In the genomic region with DNA sequence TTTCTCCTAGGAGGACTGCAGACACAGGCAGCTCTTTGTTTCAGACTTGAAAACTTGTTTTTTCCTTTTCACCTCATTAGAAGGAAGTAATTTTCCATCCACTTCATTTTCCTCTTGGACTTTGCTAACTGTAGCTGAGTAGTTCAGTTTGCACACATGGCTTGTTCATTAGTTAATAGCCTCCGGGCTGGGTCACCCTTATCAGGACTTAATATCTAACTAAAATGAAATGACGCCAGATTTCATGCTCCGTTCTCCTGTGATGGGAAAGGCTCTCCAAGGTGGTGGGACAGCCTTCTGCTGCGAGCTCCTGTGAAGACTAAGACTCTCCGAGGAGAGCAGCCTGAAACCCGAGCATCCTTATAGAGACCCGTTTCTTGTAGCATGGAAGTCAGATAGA, we compare ENCODE assay signal across 20 mouse cellular contexts. TPM values are rescaled to one million over a fixed set of nuclear protein-coding genes. Genes with fewer than 3 reads are reported as not detected.
DNase-seq lines count a peak whose midpoint lies in the region; ATAC-seq lines count a peak whose summit lies in the region.
"Had no signal": no experiment of that assay in that cellular context is flagged by ENCODE, and none has a peak within 500 bp of the region (broad histone marks: within the 10 kb centered on the region; RNA-seq: fewer than 3 reads in every experiment).

No protein-coding gene starts in this region.

- H3K27me3 ChIP-seq in limb, embryonic 12.5 days, result no peaks in the 10 kb centered on the region
- no peaks in the 10 kb centered on the region for H3K27me3 ChIP-seq in limb, embryonic 10.5 days (ENCODE audit: low read depth, poor library complexity, severe bottlenecking)
- no peaks in the 10 kb centered on the region for H3K27me3 ChIP-seq in kidney, embryonic 16.5 days (ENCODE audit: insufficient read depth, low read length)
- H3K27me3 ChIP-seq in limb, embryonic 13.5 days, result no peaks in the 10 kb centered on the region
- H3K27me3 ChIP-seq: CH12.LX; embryonic facial prominence, embryonic 12.5 days; midbrain, embryonic 12.5 days had no signal

- ATAC-seq in limb, embryonic 12.5 days (ENCODE audit: insufficient number of reproducible peaks, insufficient read depth, low FRiP score, low TSS enrichment, low read depth), result no peak
- peak; percentile 75 for ATAC-seq in kidney, embryonic 16.5 days (ENCODE audit: low FRiP score, low TSS enrichment)
- ATAC-seq in limb, embryonic 13.5 days (ENCODE audit: low FRiP score, low read depth), result no peak
- ATAC-seq: forebrain, embryonic 14.5 days had no signal

- DNase-seq in limb, embryonic 10.5 days (ENCODE audit: low spot score), result no peak
- DNase-seq in kidney, adult 11 months, result peak; percentile 90
- DNase-seq in right cerebral cortex, postnatal 14 days, result no peak
- no peak for DNase-seq in gastrocnemius, postnatal 14 days
- DNase-seq: cerebellum, postnatal 10 days; gastrocnemius, postnatal 25 days; liver; lung, embryonic 14.5 days; right cerebral cortex, adult 18-20 months; spleen, adult 18-20 months; thymus, postnatal 36 days had no signal

- H3K4me1 ChIP-seq in limb, embryonic 12.5 days (replicated peaks), result 0 out of 2 replicates have a peak, but pooled peaks cover 4% of the 10 kb centered on the region
- peaks cover 11% of the 10 kb centered on the region for H3K4me1 ChIP-seq in limb, embryonic 10.5 days
- H3K4me1 ChIP-seq in kidney, embryonic 16.5 days (ENCODE audit: insufficient read depth, low read length), result peaks cover 3% of the 10 kb centered on the region
- H3K4me1 ChIP-seq in limb, embryonic 13.5 days, result no peaks in the 10 kb centered on the region
- H3K4me1 ChIP-seq: midbrain, embryonic 12.5 days had no signal

- H3K9me3 ChIP-seq in limb, embryonic 12.5 days, result no peaks in the 10 kb centered on the region
- H3K9me3 ChIP-seq in limb, embryonic 10.5 days (replicated peaks), result no peaks in the 10 kb centered on the region
- H3K9me3 ChIP-seq in kidney, embryonic 16.5 days (ENCODE audit: low read length), result no peaks in the 10 kb centered on the region
- H3K9me3 ChIP-seq in limb, embryonic 13.5 days, result no peaks in the 10 kb centered on the region
- H3K9me3 ChIP-seq: embryonic facial prominence, embryonic 12.5 days; hindbrain, embryonic 10.5 days; midbrain, embryonic 12.5 days had no signal

- H3K4me2 ChIP-seq in limb, embryonic 12.5 days, result no peak overlapping the region
- peak overlapping the region; percentile 11; the same call in 1 of the 2 replicates for H3K4me2 ChIP-seq in kidney, embryonic 16.5 days (replicated peaks; ENCODE audit: low read depth, low read length)
- no peak overlapping the region for H3K4me2 ChIP-seq in limb, embryonic 13.5 days (replicated peaks)
- H3K4me2 ChIP-seq: embryonic facial prominence, embryonic 12.5 days; lung, embryonic 14.5 days; midbrain, embryonic 12.5 days had no signal

- 0 out of 2 replicates have a peak overlapping the region, but pooled peaks have one; percentile 31 for H3K27ac ChIP-seq in limb, embryonic 12.5 days
- H3K27ac ChIP-seq in limb, embryonic 10.5 days, result no peak overlapping the region
- peak overlapping the region; percentile 92 for H3K27ac ChIP-seq in kidney, embryonic 16.5 days (ENCODE audit: low read length)
- H3K27ac ChIP-seq in limb, embryonic 13.5 days, result peak overlapping the region; percentile 62; the same call in 1 of the 2 replicates
- H3K27ac ChIP-seq: embryonic facial prominence, embryonic 12.5 days; hindbrain, embryonic 10.5 days; midbrain, embryonic 12.5 days had no signal

- intact Hi-C loops in gastrocnemius, postnatal 14 days (cut with DNase I; ENCODE audit: low total_unique reads), result no loop called here

- 66% methylated on average over 7 of the region's 7 CpGs for WGBS in limb, embryonic 12.5 days
- 80% methylated on average over 7 of the region's 7 CpGs for WGBS in limb, embryonic 10.5 days
- WGBS in kidney, embryonic 16.5 days, result 50% methylated on average over 7 of the region's 7 CpGs
- WGBS in limb, embryonic 13.5 days, result 62% methylated on average over 7 of the region's 7 CpGs

- H3K4me3 ChIP-seq in limb, embryonic 12.5 days (replicated peaks), result no peak overlapping the region
- H3K4me3 ChIP-seq in limb, embryonic 10.5 days, result no peak overlapping the region
- no peak overlapping the region for H3K4me3 ChIP-seq in kidney, embryonic 16.5 days (ENCODE audit: low read length)
- no peak overlapping the region for H3K4me3 ChIP-seq in limb, embryonic 13.5 days
- H3K4me3 ChIP-seq: embryonic facial prominence, embryonic 12.5 days; erythroblast, embryonic 14.5 days; hindbrain, embryonic 10.5 days; midbrain, embryonic 12.5 days had no signal

- no peaks in the 10 kb centered on the region for H3K36me3 ChIP-seq in limb, embryonic 12.5 days
- H3K36me3 ChIP-seq in limb, embryonic 10.5 days, result no peaks in the 10 kb centered on the region
- no peaks in the 10 kb centered on the region for H3K36me3 ChIP-seq in kidney, embryonic 16.5 days (ENCODE audit: insufficient read depth, low read length)
- H3K36me3 ChIP-seq in limb, embryonic 13.5 days, result no peaks in the 10 kb centered on the region
- H3K36me3 ChIP-seq: embryonic facial prominence, embryonic 12.5 days; hindbrain, embryonic 10.5 days; midbrain, embryonic 12.5 days had no signal

- no peak overlapping the region for H3K9ac ChIP-seq in limb, embryonic 12.5 days (replicated peaks)
- no peak overlapping the region for H3K9ac ChIP-seq in kidney, embryonic 16.5 days (replicated peaks; ENCODE audit: low read length)
- H3K9ac ChIP-seq in limb, embryonic 13.5 days, result no peak overlapping the region
- H3K9ac ChIP-seq: embryonic facial prominence, embryonic 12.5 days; lung, embryonic 14.5 days; midbrain, embryonic 12.5 days had no signal

RNA-seq across cellular contexts. Expression of a gene that starts 21.1 kb away (rescaled TPM):
- polyA plus RNA-seq in limb, embryonic 12.5 days (2016; fragmentation: Nextera tagmentation; extraction: Ambion mirVana), result 13.8 and 15.8 TPM in 2 replicates
- polyA plus RNA-seq in limb, embryonic 10.5 days (2016; fragmentation: Nextera tagmentation; extraction: Ambion mirVana), result 7.1 and 10.3 TPM in 2 replicates
- 15.7 and 18.8 TPM in 2 replicates for polyA plus RNA-seq in kidney, embryonic 16.5 days (2015; fragmentation: Nextera tagmentation; extraction: Ambion mirVana)
- polyA plus RNA-seq in limb, embryonic 13.5 days (2015; fragmentation: Nextera tagmentation; extraction: Ambion mirVana), result 16.0 and 18.1 TPM in 2 replicates
- total RNA-seq in gastrocnemius, postnatal 14 days (2021), result 100 to 1,000 TPM; 192 to 202 TPM
